Mouse (Mus musculus) ES-Bruce4 (cell line): Measurements from ENCODE around the gene Tspan4.

Experiments
- CTCF ChIP-seq: IDR thresholded peaks from one replicate; pipeline ENCODE4 v1.8.1; 2011; ENCODE audit warnings: low read depth, low read length
- EP300 ChIP-seq: IDR thresholded peaks from 2 replicates; pipeline ENCODE4 v1.6.1; 2011; ENCODE audit warnings: low read depth, low read length; ENCODE audit not compliant: insufficient read depth
- POLR2A ChIP-seq: IDR thresholded peaks from one replicate; pipeline ENCODE4 v1.8.1; 2011; ENCODE audit warnings: low read length; ENCODE audit not compliant: insufficient read depth

- TF ChIP-seq POLR2A (no peak), EP300 (no peak), CTCF (no peak)
These were observed 40.6 kb upstream of the Tspan4 start for GRCm38 (mm10) chr7:141434464-141434863.
